Mouse (Mus musculus): ENCODE measurements around the gene Pls1.

The Pls1 gene

GRCm38 (mm10) chr9:95801610-95802451 lies 43.3 kb downstream of the Pls1 start:
- no peak for DNase-seq

- DNase-seq = no peak
Observed at GRCm38 (mm10) chr9:95796323-95796722, 48.8 kb downstream of the Pls1 start.

GRCm38 (mm10) chr9:95795844-95796243 lies 49.3 kb downstream of the Pls1 start:
- DNase-seq = no peak

GRCm38 (mm10) chr9:95795077-95795784 lies 49.9 kb downstream of the Pls1 start:
- DNase-seq = no peak

- no peak for DNase-seq
Observed at GRCm38 (mm10) chr9:95793986-95794744, 50.9 kb downstream of the Pls1 start.

GRCm38 (mm10) chr9:95784888-95785511 lies 60.1 kb downstream of the Pls1 start:
- no peak for DNase-seq

GRCm38 (mm10) chr9:95783646-95784293 lies 61.3 kb downstream of the Pls1 start:
- DNase-seq = no peak

- DNase-seq = no peak
Observed at GRCm38 (mm10) chr9:95771671-95772070, 73.4 kb downstream of the Pls1 start.

GRCm38 (mm10) chr9:95763218-95763617 lies 81.9 kb downstream of the Pls1 start:
- no peak for DNase-seq

- DNase-seq = no peak
Observed at GRCm38 (mm10) chr9:95762228-95762627, 82.9 kb downstream of the Pls1 start.

- DNase-seq = no peak
Observed at GRCm38 (mm10) chr9:95761381-95761780, 83.7 kb downstream of the Pls1 start.

- DNase-seq = no peak
Observed at GRCm38 (mm10) chr9:95750746-95751145, 94.4 kb downstream of the Pls1 start.

- peak; percentile 80 for DNase-seq
Observed at GRCm38 (mm10) chr9:95750037-95750511, 95.0 kb downstream of the Pls1 start, which contains the start of gene Trpc1. Trpc1 (minus strand) TSS chr9:95750375.

- DNase-seq = peak; percentile 52
Observed at GRCm38 (mm10) chr9:95749461-95749928, 95.6 kb downstream of the Pls1 start.

GRCm38 (mm10) chr9:95747298-95747697 lies 97.8 kb downstream of the Pls1 start:
- no peak for DNase-seq

GRCm38 (mm10) chr9:95744845-95745613 lies 100.1 kb downstream of the Pls1 start:
- DNase-seq = peak; percentile 20

- DNase-seq = no peak
Observed at GRCm38 (mm10) chr9:95736238-95736637, 108.9 kb downstream of the Pls1 start.

- no peak for DNase-seq
Observed at GRCm38 (mm10) chr9:95712574-95712973, 132.5 kb downstream of the Pls1 start.

- DNase-seq = no peak
Observed at GRCm38 (mm10) chr9:95708943-95709342, 136.2 kb downstream of the Pls1 start.

- no peak for DNase-seq
Observed at GRCm38 (mm10) chr9:95705371-95705770, 139.7 kb downstream of the Pls1 start.

GRCm38 (mm10) chr9:95704078-95704477 lies 141.0 kb downstream of the Pls1 start:
- no peak for DNase-seq
